Mouse (Mus musculus): ENCODE data around the gene Lhx9. TPM values are rescaled to one million over a fixed set of nuclear protein-coding genes. Genes with fewer than 3 reads are reported as not detected.

Gene Lhx9
- polyA plus RNA-seq, 1 experiment from 2014 or later = 27.0 TPM

GRCm38 (mm10) chr1:138822255-138822984, 26.0 kb downstream of the Lhx9 start:
- in situ Hi-C loops (cut with MboI; ENCODE audit: low pct_unique_long_range_greater_than_20kb) = loop anchor here (10.0 kb wide), 1 partner anchor 488 kb away; no protein-coding TSS in a partner anchor
- no peaks in the 10 kb centered on the region for H3K27me3 ChIP-seq
- ATAC-seq (no peak), DNase-seq (ENCODE audit: low read depth, low spot score) (no peak)
- no peak for TF ChIP-seq CTCF (IDR thresholded peaks at IDR 0.05)
- POLR2A ChIA-PET = no interaction called here
- CTCF ChIA-PET = no interaction called here

- in situ Hi-C loops (cut with MboI; ENCODE audit: low pct_unique_long_range_greater_than_20kb) = no loop called here
- POLR2A ChIA-PET = no interaction called here
- TF ChIP-seq CTCF (IDR thresholded peaks at IDR 0.05) = no peak
- CTCF ChIA-PET = no interaction called here
- no peaks in the 10 kb centered on the region for H3K27me3 ChIP-seq
- ATAC-seq (no peak), DNase-seq (ENCODE audit: low read depth, low spot score) (no peak)
Measured at GRCm38 (mm10) chr1:138801732-138802131, 46.6 kb downstream of the Lhx9 start.

GRCm38 (mm10) chr1:138801296-138801695, 47.1 kb downstream of the Lhx9 start:
- H3K27me3 ChIP-seq = no peaks in the 10 kb centered on the region
- ATAC-seq = no peak
- DNase-seq (ENCODE audit: low read depth, low spot score) = no peak
- ChIA-PET POLR2A (no interaction called here), CTCF (no interaction called here)
- in situ Hi-C loops (cut with MboI; ENCODE audit: low pct_unique_long_range_greater_than_20kb) = no loop called here
- TF ChIP-seq CTCF (IDR thresholded peaks at IDR 0.05) = no peak

DNA sequence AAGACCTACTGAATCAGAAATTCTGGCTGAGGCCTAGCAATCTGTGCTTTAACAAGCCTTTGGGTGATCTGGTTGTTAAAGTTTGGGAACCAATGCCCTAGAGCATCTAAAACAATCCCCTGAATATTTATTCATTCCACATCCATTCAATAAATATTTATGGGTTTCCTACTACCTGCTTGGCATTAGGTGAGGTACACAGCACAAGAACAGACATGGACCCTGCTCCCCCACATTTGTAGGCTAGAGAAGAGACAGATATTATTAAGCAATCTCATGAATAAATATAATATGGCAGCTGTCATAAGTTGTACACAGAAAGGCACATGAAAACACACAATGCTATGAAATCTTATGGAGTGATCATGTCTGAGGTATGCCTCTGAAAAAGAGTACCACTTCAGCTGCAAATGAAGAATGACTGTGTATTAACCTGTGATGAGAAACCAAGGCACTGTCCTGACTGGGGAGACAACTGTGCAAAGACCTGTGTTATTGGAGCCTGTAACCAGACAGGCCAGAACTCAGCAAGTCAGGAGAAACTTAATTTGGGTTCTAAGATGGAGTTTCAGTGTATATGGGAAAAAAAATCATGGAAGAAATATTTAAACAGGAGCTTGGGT, 48.6 kb downstream of the Lhx9 start:
- CTCF ChIA-PET = no interaction called here
- in situ Hi-C loops (cut with MboI; ENCODE audit: low pct_unique_long_range_greater_than_20kb) = no loop called here

GRCm38 (mm10) chr1:138798110-138798509, 50.3 kb downstream of the Lhx9 start:
- ATAC-seq = no peak
- TF ChIP-seq CTCF (IDR thresholded peaks at IDR 0.05) = no peak
- H3K27me3 ChIP-seq = no peaks in the 10 kb centered on the region
- ChIA-PET CTCF (no interaction called here), POLR2A (no interaction called here)
- no peak for DNase-seq (ENCODE audit: low read depth, low spot score)
- in situ Hi-C loops (cut with MboI; ENCODE audit: low pct_unique_long_range_greater_than_20kb) = no loop called here

More for the DNA sequence above, 48.6 kb downstream of the Lhx9 start:
- POLR2A ChIA-PET = no interaction called here
- no peak for TF ChIP-seq CTCF (IDR thresholded peaks at IDR 0.05)
- DNase-seq (ENCODE audit: low read depth, low spot score) = no peak
- H3K27me3 ChIP-seq = no peaks in the 10 kb centered on the region
- no peak for ATAC-seq

GRCm38 (mm10) chr1:138785856-138786255, 62.5 kb downstream of the Lhx9 start:
- no peak for DNase-seq (ENCODE audit: low read depth, low spot score)
- TF ChIP-seq CTCF (IDR thresholded peaks at IDR 0.05) = no peak
- no peak for ATAC-seq
- ChIA-PET CTCF (no interaction called here), POLR2A (no interaction called here)
- in situ Hi-C loops (cut with MboI; ENCODE audit: low pct_unique_long_range_greater_than_20kb) = no loop called here
- H3K27me3 ChIP-seq = no peaks in the 10 kb centered on the region

GRCm38 (mm10) chr1:138784019-138784418, 64.4 kb downstream of the Lhx9 start:
- in situ Hi-C loops (cut with MboI; ENCODE audit: low pct_unique_long_range_greater_than_20kb) = no loop called here
- ATAC-seq = no peak
- POLR2A ChIA-PET = no interaction called here
- peaks cover 4% of the 10 kb centered on the region for H3K27me3 ChIP-seq
- DNase-seq (ENCODE audit: low read depth, low spot score) = no peak
- no peak for TF ChIP-seq CTCF (IDR thresholded peaks at IDR 0.05)
- CTCF ChIA-PET = no interaction called here

Other genes with a start within 250 kb of the Lhx9 start
- gene Nek7, start 228.4 kb downstream of the Lhx9 start, polyA plus RNA-seq (2021) = 72.7 TPM
- gene 2310009B15Rik, start 8.3 kb upstream of the Lhx9 start, polyA plus RNA-seq (2021) = 29.8 TPM
- 12.3 TPM for gene Dennd1b, start 114.9 kb upstream of the Lhx9 start, polyA plus RNA-seq (2021)